Mouse (Mus musculus) kidney, adult 18-20 months (tissue): ENCODE data around the gene Arhgef3.

ENCODE experiments used
- DNase-seq: peaks from one replicate; pipeline ENCODE4 v3.0.0; 2021

Gene Arhgef3

GRCm38 (mm10) chr14:27351051-27351475, 236.4 kb downstream of the Arhgef3 start:
- peak; percentile 51 for DNase-seq

GRCm38 (mm10) chr14:27351476-27352079, 236.9 kb downstream of the Arhgef3 start:
- DNase-seq = peak; percentile 37

GRCm38 (mm10) chr14:27352470-27352869, 237.8 kb downstream of the Arhgef3 start:
- no peak for DNase-seq

DNA sequence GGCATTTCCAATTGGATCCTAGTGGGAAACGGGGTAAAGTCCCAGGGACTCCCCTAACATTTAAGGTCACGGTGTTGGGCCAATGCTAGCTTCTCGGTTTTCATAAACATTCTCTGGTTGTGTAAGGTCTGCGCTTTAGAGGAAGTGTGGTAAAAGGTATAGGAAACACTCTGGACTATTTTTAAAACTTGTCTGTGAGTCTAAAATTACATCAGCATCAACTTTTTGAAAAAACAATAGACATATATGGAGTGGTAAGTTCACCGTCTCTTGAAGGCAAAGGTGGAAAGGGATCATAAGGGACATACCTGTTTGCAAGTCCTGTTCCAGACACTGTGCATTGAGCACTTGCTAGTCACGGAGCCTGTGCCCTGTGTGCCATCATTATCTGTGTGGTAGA, 240.5 kb downstream of the Arhgef3 start:
- no peak for DNase-seq

DNA sequence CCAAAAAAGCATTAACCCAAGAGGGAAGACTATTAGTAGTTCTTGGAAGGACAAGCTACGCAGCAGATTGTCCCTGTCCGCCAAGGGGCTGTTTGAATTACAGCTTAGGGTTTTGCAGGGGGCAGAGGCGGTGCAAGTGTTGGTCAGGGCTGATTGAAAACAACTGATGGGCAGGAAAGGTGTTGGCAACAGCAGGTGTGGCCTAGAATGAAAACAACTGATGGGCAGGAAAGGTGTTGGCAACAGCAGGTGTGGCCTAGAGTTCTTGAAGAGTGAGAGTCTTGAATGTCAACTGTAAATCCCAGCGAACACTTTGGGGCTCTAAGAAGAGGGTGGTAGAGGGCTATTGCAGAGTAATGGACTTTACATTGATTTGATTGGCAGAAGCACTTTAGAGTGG, 241.2 kb downstream of the Arhgef3 start:
- DNase-seq = no peak

- DNase-seq = no peak
Measured at GRCm38 (mm10) chr14:27357139-27357538, 242.4 kb downstream of the Arhgef3 start.

GRCm38 (mm10) chr14:27358202-27358601, 243.5 kb downstream of the Arhgef3 start:
- no peak for DNase-seq

DNA sequence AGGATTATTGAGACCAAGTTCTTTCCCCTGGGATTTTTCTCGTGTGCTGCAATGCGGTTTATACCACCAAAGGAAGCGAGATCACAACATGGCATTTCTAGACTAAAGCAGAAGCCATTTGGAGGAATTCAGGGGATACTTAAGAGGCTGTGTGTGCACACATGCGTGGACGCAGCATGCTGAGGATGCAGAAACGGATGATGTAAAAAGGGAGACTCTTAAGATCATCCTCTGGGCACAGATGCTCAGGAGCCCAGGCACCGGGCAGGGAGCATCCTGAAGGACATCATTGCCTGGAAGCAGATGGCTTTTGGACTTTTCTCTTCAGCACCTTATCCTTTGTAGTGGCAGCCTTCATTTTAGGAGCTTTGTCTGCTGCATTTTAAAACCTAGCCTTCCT, 246.2 kb downstream of the Arhgef3 start:
- no peak for DNase-seq

- no peak for DNase-seq
Measured at GRCm38 (mm10) chr14:27361514-27361913, 246.8 kb downstream of the Arhgef3 start.

DNA sequence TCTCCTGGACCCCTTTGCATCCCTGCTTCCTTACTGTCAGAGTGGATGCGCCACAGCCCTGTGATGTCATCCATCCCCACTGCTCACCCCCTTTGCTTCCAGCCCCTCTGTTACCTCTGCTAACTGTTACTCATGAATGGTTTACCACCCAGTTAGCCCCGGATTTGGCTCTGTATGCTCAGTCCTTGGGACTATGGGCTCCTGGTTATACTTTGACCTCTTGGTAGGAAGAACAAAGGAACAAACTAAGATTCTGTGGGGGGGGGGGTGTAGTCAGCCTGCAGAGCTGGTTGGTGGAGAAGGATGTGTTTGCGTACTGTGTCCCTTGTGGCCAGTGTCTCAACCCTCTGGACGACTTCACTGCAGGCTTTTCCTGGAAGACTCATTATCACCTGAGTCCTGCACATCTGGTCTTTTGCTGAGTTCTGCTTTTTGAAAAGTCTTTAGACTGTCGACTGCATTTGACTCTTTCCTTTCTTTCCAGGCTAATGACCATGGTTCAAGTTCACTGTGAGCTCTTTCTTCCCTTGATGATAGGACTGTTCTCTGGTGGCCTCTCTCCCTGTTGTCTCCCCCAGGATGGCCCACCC, 250.1 kb downstream of the Arhgef3 start:
- DNase-seq = no peak

GRCm38 (mm10) chr14:27367117-27367711, 252.5 kb downstream of the Arhgef3 start:
- DNase-seq = no peak

DNA sequence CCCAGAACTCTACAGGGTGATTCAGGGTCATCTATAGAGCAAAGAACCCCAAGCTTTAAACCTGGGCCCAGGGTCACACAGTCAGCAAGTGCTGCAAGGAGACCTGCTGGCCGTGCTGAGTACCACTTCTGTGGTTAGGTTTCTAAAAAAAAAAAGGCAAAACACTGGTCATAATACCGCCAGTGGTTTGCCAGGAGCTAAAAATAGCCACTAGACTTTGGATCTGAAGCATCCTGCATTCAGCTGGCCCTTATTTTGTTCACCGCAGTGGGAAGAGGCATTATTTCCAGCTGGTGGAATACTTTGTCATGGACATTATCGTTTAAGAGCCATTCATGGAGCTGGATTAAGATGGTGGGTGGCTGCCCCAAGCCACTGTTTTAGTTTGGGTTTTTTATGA, 253.9 kb downstream of the Arhgef3 start:
- DNase-seq = peak; percentile 40

DNA sequence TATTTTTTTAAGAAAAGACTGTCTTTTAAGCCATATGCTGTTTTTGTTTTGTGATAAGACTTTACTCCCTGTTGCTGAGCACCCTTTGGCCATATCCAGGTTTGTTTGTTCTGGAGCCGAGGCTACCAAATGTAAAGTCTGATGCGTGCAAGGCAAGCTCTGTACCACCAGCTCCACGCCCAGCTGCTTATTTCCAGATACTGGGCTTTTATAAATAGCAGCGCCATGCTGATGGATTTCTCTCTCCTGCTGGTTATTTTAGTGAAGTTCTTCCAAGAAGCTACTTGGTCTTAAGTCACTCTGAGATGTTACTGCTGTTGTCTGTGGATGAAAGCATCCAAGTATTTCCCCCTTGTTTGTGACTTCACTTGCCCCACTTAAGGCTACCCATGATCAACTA, 254.8 kb downstream of the Arhgef3 start:
- DNase-seq = no peak

GRCm38 (mm10) chr14:27371669-27372076, 257.0 kb downstream of the Arhgef3 start:
- no peak for DNase-seq

GRCm38 (mm10) chr14:27373498-27373897, 258.8 kb downstream of the Arhgef3 start:
- DNase-seq = no peak

GRCm38 (mm10) chr14:27376115-27376648, 261.5 kb downstream of the Arhgef3 start:
- no peak for DNase-seq

DNA sequence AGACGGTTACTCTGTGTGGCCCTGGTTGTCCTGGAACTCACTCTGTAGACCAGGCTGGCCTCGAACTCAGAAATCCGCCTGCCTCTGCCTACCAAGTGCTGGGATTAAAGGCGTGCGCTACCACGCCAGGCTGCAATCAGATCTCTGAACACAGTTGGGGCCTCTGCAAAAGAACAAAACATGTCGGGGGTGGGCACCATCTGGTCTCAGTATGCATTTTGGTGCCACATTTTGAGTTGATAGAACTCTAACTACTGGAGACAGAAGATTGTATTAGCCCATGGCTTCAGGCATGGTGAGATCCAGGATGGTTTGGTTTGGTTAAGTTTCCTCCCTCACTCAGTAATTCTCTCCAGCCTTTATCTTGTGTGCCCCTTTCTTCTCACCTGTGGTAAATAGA, 264.0 kb downstream of the Arhgef3 start:
- no peak for DNase-seq

GRCm38 (mm10) chr14:27379404-27379803, 264.7 kb downstream of the Arhgef3 start:
- DNase-seq = peak; percentile 42

DNA sequence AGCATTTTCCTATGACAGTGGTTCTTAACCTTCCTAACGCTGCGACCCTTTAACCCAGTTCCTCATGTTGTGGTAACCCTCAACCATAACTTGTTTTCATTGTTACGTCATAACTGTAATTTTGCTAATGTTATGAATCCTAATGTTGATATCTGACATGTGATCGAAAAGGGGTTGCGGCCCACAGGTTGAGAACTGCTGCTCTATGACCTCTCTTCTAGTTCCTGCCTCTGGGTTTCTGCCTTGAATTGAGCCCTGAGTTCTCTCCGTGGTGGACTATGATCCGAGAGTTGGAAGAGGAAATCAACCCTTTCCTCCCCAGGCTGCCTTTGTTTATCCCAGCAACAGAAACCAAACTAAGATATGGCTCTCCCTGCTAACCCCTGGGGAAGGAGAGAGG, 266.8 kb downstream of the Arhgef3 start:
- DNase-seq = no peak

DNA sequence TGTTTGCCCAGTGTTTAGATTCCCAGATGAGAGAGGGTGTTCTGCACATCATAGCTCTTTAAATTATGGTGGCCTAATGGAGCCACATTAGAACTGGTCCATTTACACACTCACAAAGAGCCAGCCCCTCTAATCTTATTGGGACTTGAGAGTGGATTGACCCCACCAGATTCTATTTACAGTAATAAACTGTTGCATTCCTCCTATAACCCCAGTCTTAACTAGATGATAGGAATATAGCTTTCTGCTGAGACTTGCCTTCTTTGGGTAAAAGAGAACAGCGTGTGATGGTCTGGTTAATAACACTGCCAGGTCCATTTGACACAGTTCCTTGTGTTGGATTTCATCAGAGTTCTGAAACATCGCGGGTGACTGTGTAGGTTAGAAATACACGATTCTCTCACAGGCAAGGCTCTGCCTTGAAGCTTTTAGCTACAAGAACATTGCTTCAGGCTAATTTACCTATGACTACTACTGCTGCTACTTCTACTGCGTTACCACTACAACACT, 268.7 kb downstream of the Arhgef3 start:
- no peak for DNase-seq

DNA sequence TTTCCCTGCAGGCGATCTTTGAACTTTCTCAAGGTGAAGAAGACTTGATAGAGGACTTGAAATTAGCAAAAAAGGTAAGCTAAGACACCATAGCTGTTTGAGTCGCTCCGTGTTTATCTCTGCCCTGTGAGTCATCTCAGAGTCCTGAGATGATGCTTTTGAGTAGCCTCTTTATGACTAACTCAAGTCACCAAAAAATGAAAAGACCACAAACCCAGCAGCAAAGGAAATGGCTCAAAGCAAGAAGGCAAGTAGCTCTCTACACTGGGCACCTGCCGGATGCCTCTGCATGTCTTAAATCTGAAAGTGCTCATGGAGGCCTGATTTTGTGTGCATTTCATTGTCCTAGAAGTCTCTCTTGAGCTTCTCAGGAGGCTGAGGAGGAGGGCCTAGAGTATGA, 269.4 kb downstream of the Arhgef3 start:
- DNase-seq = no peak

GRCm38 (mm10) chr14:27388616-27389015, 273.9 kb downstream of the Arhgef3 start:
- no peak for DNase-seq

- DNase-seq = no peak
Measured at GRCm38 (mm10) chr14:27389722-27390121, 275.0 kb downstream of the Arhgef3 start.

- DNase-seq = no peak
Measured at GRCm38 (mm10) chr14:27390663-27391062, 276.0 kb downstream of the Arhgef3 start.
